15 mouse cellular contexts compared by ENCODE assay signal in genomic region chr11:85804048-85804447, GRCm38 (mm10). TPM values are rescaled to one million over a fixed set of nuclear protein-coding genes. Genes with fewer than 3 reads are reported as not detected.
DNase-seq lines count a peak whose midpoint lies in the region; ATAC-seq and TF ChIP-seq lines count a peak whose summit lies in the region.
"Had no signal": no experiment of that assay in that cellular context is flagged by ENCODE, and none has a peak within 500 bp of the region (broad histone marks: within the 10 kb centered on the region; RNA-seq: fewer than 3 reads in every experiment).

No protein-coding gene starts in this region.

- ATAC-seq in heart, postnatal 0 days (ENCODE audit: insufficient read depth, low read depth) = peak; percentile 31
- peak; percentile 95 for ATAC-seq in liver, postnatal 0 days
- no peak for ATAC-seq in forebrain, postnatal 0 days
- ATAC-seq: activated CD4-positive, CD25-positive, alpha-beta regulatory T cell, adult 4 months had no signal

- H3K4me1 ChIP-seq in MEL (ENCODE audit: control insufficient read depth in 1 of 2, insufficient read depth in 2 of 2, low read length in 2 of 2) = peaks cover 5 to 11% of the 10 kb centered on the region in 2 experiments
- no peaks in the 10 kb centered on the region; the same call in 1 of the 2 replicates for H3K4me1 ChIP-seq in bone marrow, adult 2 months (ENCODE audit: control insufficient read depth, insufficient read depth, low read length)
- peaks cover 21% of the 10 kb centered on the region for H3K4me1 ChIP-seq in heart, postnatal 0 days (ENCODE audit: control insufficient read depth, insufficient read depth)
- peaks cover 12% of the 10 kb centered on the region for H3K4me1 ChIP-seq in liver, postnatal 0 days (ENCODE audit: insufficient read depth)
- H3K4me1 ChIP-seq in forebrain, postnatal 0 days (ENCODE audit: insufficient read depth) = no peaks in the 10 kb centered on the region

- H3K9me3 ChIP-seq in MEL (replicated peaks; ENCODE audit: insufficient read depth, low read length) = no peaks in the 10 kb centered on the region
- no peaks in the 10 kb centered on the region for H3K9me3 ChIP-seq in heart, postnatal 0 days (replicated peaks; ENCODE audit: control insufficient read depth, low read length)
- no peaks in the 10 kb centered on the region for H3K9me3 ChIP-seq in liver, postnatal 0 days (ENCODE audit: low read length)
- no peaks in the 10 kb centered on the region for H3K9me3 ChIP-seq in forebrain, postnatal 0 days (ENCODE audit: low read length)

- WGBS in bone marrow, adult 2 months = 59% methylated on average over 5 of the region's 5 CpGs
- WGBS in heart, postnatal 0 days = 29% methylated on average over 5 of the region's 5 CpGs
- WGBS in liver, postnatal 0 days (ENCODE audit: insufficient replicate concordance) = 41% methylated on average over 5 of the region's 5 CpGs
- WGBS in forebrain, postnatal 0 days = 87% methylated on average over 5 of the region's 5 CpGs

- no peaks in the 10 kb centered on the region for H3K27me3 ChIP-seq in MEL (ENCODE audit: control insufficient read depth in 1 of 2, insufficient read depth in 2 of 2, low read length in 2 of 2)
- H3K27me3 ChIP-seq in heart, postnatal 0 days (ENCODE audit: control insufficient read depth, insufficient read depth, low read length) = peaks cover 40% of the 10 kb centered on the region
- H3K27me3 ChIP-seq in liver, postnatal 0 days (ENCODE audit: insufficient read depth, low read length) = peaks cover 13% of the 10 kb centered on the region
- H3K27me3 ChIP-seq in forebrain, postnatal 0 days (ENCODE audit: insufficient read depth, low read length) = no peaks in the 10 kb centered on the region

- peaks cover 0 to 9% of the 10 kb centered on the region in 2 experiments; a peak in 2 of 4 replicates for H3K36me3 ChIP-seq in MEL (ENCODE audit: control insufficient read depth in 1 of 2, insufficient read depth in 2 of 2, low read length in 2 of 2)
- no peaks in the 10 kb centered on the region for H3K36me3 ChIP-seq in heart, postnatal 0 days (replicated peaks; ENCODE audit: control insufficient read depth, insufficient read depth, low read length)
- no peaks in the 10 kb centered on the region for H3K36me3 ChIP-seq in liver, postnatal 0 days (replicated peaks; ENCODE audit: insufficient read depth, low read length)
- H3K36me3 ChIP-seq in forebrain, postnatal 0 days (ENCODE audit: insufficient read depth) = no peaks in the 10 kb centered on the region

- no peak overlapping the region for H3K9ac ChIP-seq in MEL (ENCODE audit: control insufficient read depth, low read depth, low read length, poor library complexity, severe bottlenecking)
- H3K9ac ChIP-seq in heart, postnatal 0 days (replicated peaks; ENCODE audit: low read depth, low read length) = no peak overlapping the region
- H3K9ac ChIP-seq in liver, postnatal 0 days (replicated peaks) = no peak overlapping the region
- H3K9ac ChIP-seq in forebrain, postnatal 0 days = no peak overlapping the region

- no peak for TF ChIP-seq CTCF in MEL (IDR thresholded peaks at IDR 0.05 in 2 of 3, conservative IDR thresholded peaks at IDR 0.05 in 1 of 3; ENCODE audit: control insufficient read depth in 1 of 3, insufficient read depth in 1 of 3, low read depth in 2 of 3, low read length in 3 of 3, poor library complexity in 1 of 3, severe bottlenecking in 1 of 3)
- no peak for TF ChIP-seq CTCF in bone marrow, adult 2 months (IDR thresholded peaks at IDR 0.05; ENCODE audit: control insufficient read depth, insufficient read depth, low read length)
- TF ChIP-seq CTCF in heart, postnatal 0 days (IDR thresholded peaks at IDR 0.05; ENCODE audit: low read depth) = no peak
- TF ChIP-seq CTCF in liver, postnatal 0 days (IDR thresholded peaks at IDR 0.05; ENCODE audit: low read depth) = no peak
- TF ChIP-seq CTCF in forebrain, postnatal 0 days (IDR thresholded peaks at IDR 0.05; ENCODE audit: low read depth) = no peak

- TF ChIP-seq POLR2A in MEL (IDR thresholded peaks at IDR 0.05; ENCODE audit: control insufficient read depth in 1 of 2, insufficient read depth in 1 of 2, low read depth in 1 of 2, low read length in 2 of 2, poor library complexity in 1 of 2) = no peak
- TF ChIP-seq POLR2A in bone marrow, adult 2 months (IDR thresholded peaks at IDR 0.05; ENCODE audit: borderline replicate concordance, control insufficient read depth, low read depth, low read length) = no peak

- H3K27ac ChIP-seq in MEL (ENCODE audit: control insufficient read depth, low read depth, low read length) = no peak overlapping the region
- peak overlapping the region; percentile 60 for H3K27ac ChIP-seq in bone marrow, adult 2 months (ENCODE audit: control insufficient read depth, insufficient read depth, low read depth, low read length, poor library complexity)
- H3K27ac ChIP-seq in heart, postnatal 0 days (ENCODE audit: low read depth) = no peak overlapping the region
- peak overlapping the region; percentile 61 for H3K27ac ChIP-seq in liver, postnatal 0 days (ENCODE audit: low read depth)
- H3K27ac ChIP-seq in forebrain, postnatal 0 days (ENCODE audit: low read depth, low read length) = no peak overlapping the region
- H3K27ac ChIP-seq: gastrocnemius, adult 2 months; macrophage had no signal

- H3K4me2 ChIP-seq in heart, postnatal 0 days (ENCODE audit: low read depth, low read length) = no peak overlapping the region
- peak overlapping the region; percentile 27 for H3K4me2 ChIP-seq in liver, postnatal 0 days (ENCODE audit: low read depth, low read length)
- no peak overlapping the region for H3K4me2 ChIP-seq in forebrain, postnatal 0 days (ENCODE audit: low read depth)

- no peak for TF ChIP-seq RAD21 in MEL (IDR thresholded peaks at IDR 0.05; ENCODE audit: low read depth, low read length)

- peak; percentile 49 to 50 for TF ChIP-seq EP300 in MEL (IDR thresholded peaks at IDR 0.05; ENCODE audit: low read depth in 1 of 2, low read length in 2 of 2)
- TF ChIP-seq EP300 in heart, postnatal 0 days (IDR thresholded peaks at IDR 0.05; ENCODE audit: low read depth) = no peak
- peak; percentile 68 for TF ChIP-seq EP300 in liver, postnatal 0 days (IDR thresholded peaks at IDR 0.05; ENCODE audit: low read depth)

- DNase-seq in MEL (ENCODE audit: low read depth, low spot score) = peak; percentile 79
- no peak for DNase-seq in heart, postnatal 0 days (ENCODE audit: low spot score)
- DNase-seq in liver, postnatal 0 days = peak; percentile 48
- DNase-seq in adrenal gland, postnatal 10 days = no peak
- DNase-seq in forebrain, postnatal 0 days = no peak
- no peak for DNase-seq in gastrocnemius, postnatal 4 days (ENCODE audit: low spot score in 2 of 2)
- no peak for DNase-seq in layer of hippocampus, postnatal 25 days (ENCODE audit: extremely low spot score in 1 of 2, low spot score in 1 of 2)
- DNase-seq: gastrocnemius, adult 2 months; retina, postnatal 1 day had no signal

- H3K79me2 ChIP-seq in MEL (ENCODE audit: control insufficient read depth, insufficient read depth, low read length, poor library complexity) = no peaks in the 10 kb centered on the region

- H3K4me3 ChIP-seq in MEL (ENCODE audit: control insufficient read depth in 1 of 2, insufficient read depth in 1 of 2, low read depth in 2 of 2, low read length in 2 of 2) = no peak overlapping the region
- no peak overlapping the region for H3K4me3 ChIP-seq in bone marrow, adult 2 months (replicated peaks; ENCODE audit: control insufficient read depth, low read depth, low read length)
- no peak overlapping the region for H3K4me3 ChIP-seq in heart, postnatal 0 days (ENCODE audit: low read depth, low read length)
- H3K4me3 ChIP-seq in liver, postnatal 0 days (ENCODE audit: low read depth, low read length) = no peak overlapping the region
- no peak overlapping the region for H3K4me3 ChIP-seq in forebrain, postnatal 0 days (ENCODE audit: low read depth, low read length)
- H3K4me3 ChIP-seq: gastrocnemius, adult 2 months; myocyte had no signal

TF ChIP-seq in MEL, 35 proteins besides CTCF, POLR2A, EP300 and RAD21 (continues in another document):
- TF ChIP-seq MYC (IDR thresholded peaks at IDR 0.05; ENCODE audit: low read depth, low read length) (no peak), CHD2 (IDR thresholded peaks at IDR 0.05; ENCODE audit: low read length) (no peak), TAL1 (IDR thresholded peaks at IDR 0.05; ENCODE audit: low read length) (peak; percentile 48), ZNF384 (IDR thresholded peaks at IDR 0.05; ENCODE audit: low read depth, low read length) (no peak), BHLHE40 (IDR thresholded peaks at IDR 0.05; ENCODE audit: borderline replicate concordance, low read depth, low read length) (peak; percentile 59; the same call in 1 of the 2 replicates), USF1 (IDR thresholded peaks at IDR 0.05; ENCODE audit: low read depth, low read length) (peak; percentile 87)

RNA-seq across cellular contexts. Expression of gene Tbx2, which starts 28.3 kb away (rescaled TPM):
- not detected in 2 replicates for total RNA-seq in MEL (2012; rRNA removed)
- polyA plus RNA-seq in MEL (2012; ENCODE audit: insufficient read depth in 1 of 2, insufficient read length in 2 of 2, low read depth in 1 of 2, low replicate concordance in 2 of 2, missing spikeins in 1 of 2) = under 1 TPM in 1 of 2 experiments, not detected in 1; 0.01 TPM
- 1.6 and 2.6 TPM in 2 replicates for polyA plus RNA-seq in bone marrow, adult 2 months (2011; ENCODE audit: insufficient read depth, insufficient read length, low replicate concordance, missing spikeins)
- 8.5 and 12.0 TPM in 2 replicates for total RNA-seq in heart, postnatal 0 days (2014; rRNA removed; ENCODE audit: low replicate concordance)
- 1.3 TPM in 2 replicates for polyA plus RNA-seq in heart, postnatal 0 days (2015; fragmentation: Nextera tagmentation; extraction: Ambion mirVana)
- 0.66 and 0.75 TPM in 2 replicates for polyA plus RNA-seq in liver, postnatal 0 days (2015; fragmentation: Nextera tagmentation; extraction: Ambion mirVana)
- 10 to 100 TPM; 27.5 to 31.5 TPM for total RNA-seq in adrenal gland, postnatal 10 days (2021)
- total RNA-seq in forebrain, postnatal 0 days (2014; rRNA removed) = 1.9 and 5.1 TPM in 2 replicates
- polyA plus RNA-seq in forebrain, postnatal 0 days (2015; fragmentation: Nextera tagmentation; extraction: Ambion mirVana) = 0.42 and 0.44 TPM in 2 replicates
- total RNA-seq in gastrocnemius, postnatal 4 days (2021) = 10 to 100 TPM; 17.1 to 20.8 TPM
- 1 to 10 TPM; 1.7 to 3.0 TPM for total RNA-seq in layer of hippocampus, postnatal 25 days (2021)
- polyA plus RNA-seq: macrophage had no signal

RNA-seq across cellular contexts. Expression of gene Gm11444, which starts 46.1 kb away (rescaled TPM):
- total RNA-seq in MEL (2012; rRNA removed) = not detected in 2 replicates
- under 1 TPM in 1 of 2 experiments, not detected in 1; 0.21 TPM for polyA plus RNA-seq in MEL (2012; ENCODE audit: insufficient read depth in 1 of 2, insufficient read length in 2 of 2, low read depth in 1 of 2, low replicate concordance in 2 of 2, missing spikeins in 1 of 2)
- not detected in 2 replicates for polyA plus RNA-seq in bone marrow, adult 2 months (2011; ENCODE audit: insufficient read depth, insufficient read length, low replicate concordance, missing spikeins)
- total RNA-seq in heart, postnatal 0 days (2014; rRNA removed; ENCODE audit: low replicate concordance) = not detected in 2 replicates
- polyA plus RNA-seq in heart, postnatal 0 days (2015; fragmentation: Nextera tagmentation; extraction: Ambion mirVana) = not detected in 2 replicates
- polyA plus RNA-seq in liver, postnatal 0 days (2015; fragmentation: Nextera tagmentation; extraction: Ambion mirVana) = not detected in 2 replicates
- not detected for total RNA-seq in adrenal gland, postnatal 10 days (2021)
- total RNA-seq in forebrain, postnatal 0 days (2014; rRNA removed) = not detected in 2 replicates
- polyA plus RNA-seq in forebrain, postnatal 0 days (2015; fragmentation: Nextera tagmentation; extraction: Ambion mirVana) = not detected in 2 replicates
- not detected for total RNA-seq in gastrocnemius, postnatal 4 days (2021)
- total RNA-seq in layer of hippocampus, postnatal 25 days (2021) = not detected
- total RNA-seq: gastrocnemius, adult 2 months; left cerebral cortex, postnatal 25 days had no signal
- polyA plus RNA-seq: large intestine, adult 2 months; macrophage; myocyte had no signal

Comparison
In these comparisons a context has a peak if more than half of its experiments do, and no peak if none do; other contexts are left out.
1. DNase-seq: peak in MEL (single experiment) and liver, postnatal 0 days (single experiment); none in heart, postnatal 0 days (single experiment), adrenal gland, postnatal 10 days (single experiment), forebrain, postnatal 0 days (single experiment), gastrocnemius, postnatal 4 days (0 of 2) and layer of hippocampus, postnatal 25 days (0 of 2).
2. H3K27ac ChIP-seq: peak in bone marrow, adult 2 months (single experiment) and liver, postnatal 0 days (single experiment); none in MEL (single experiment), heart, postnatal 0 days (single experiment) and forebrain, postnatal 0 days (single experiment).